In genomic region chr7:143296384-143296801, GRCm38 (mm10) we compare ENCODE assay signal across 8 mouse cellular contexts.
A peak's percentile ranks its signal among the peaks of the same experiment; 100 is the strongest.
DNase-seq lines count a peak whose midpoint lies in the region; ATAC-seq lines count a peak whose summit lies in the region.

No protein-coding gene starts in this region.

- H3K4me1 ChIP-seq in hindbrain, embryonic 16.5 days (ENCODE audit: control insufficient read depth, insufficient read depth, low read depth, low read length), result peaks cover 7% of the 10 kb centered on the region

- DNase-seq in WW6 (ENCODE audit: low read depth, low spot score), result peak; percentile 76
- DNase-seq in cerebellum, postnatal 4 days (ENCODE audit: low spot score in 2 of 2), result peak; percentile 55 to 86
- DNase-seq in gastrocnemius, adult 18-20 months (ENCODE audit: low spot score), result peak; percentile 96
- peak; percentile 86 to 90 for DNase-seq in left cerebral cortex, adult 18-20 months (ENCODE audit: low spot score in 2 of 2)
- peak; percentile 95 for DNase-seq in right cerebral cortex, adult 18-20 months
- peak; percentile 42 for DNase-seq in urinary bladder, postnatal 10 days (ENCODE audit: low spot score)

- H3K9me3 ChIP-seq in hindbrain, embryonic 16.5 days (ENCODE audit: control insufficient read depth, low read length), result peaks cover 8% of the 10 kb centered on the region

- H3K9ac ChIP-seq in hindbrain, embryonic 16.5 days (ENCODE audit: low read depth, low read length), result peak overlapping the region; percentile 71

- peaks cover 48% of the 10 kb centered on the region for H3K79me2 ChIP-seq in macrophage (ENCODE audit: inconsistent target)

- no peaks in the 10 kb centered on the region for H3K27me3 ChIP-seq in hindbrain, embryonic 16.5 days (replicated peaks; ENCODE audit: control insufficient read depth, insufficient read depth, low read length)

- 50% methylated on average over 17 of the region's 17 CpGs for WGBS in hindbrain, embryonic 16.5 days
- 60% methylated on average over 17 of the region's 17 CpGs for WGBS in macrophage (ENCODE audit: missing documents)

- H3K4me2 ChIP-seq in hindbrain, embryonic 16.5 days (ENCODE audit: low read length), result peak overlapping the region; percentile 53

- H3K4me3 ChIP-seq in hindbrain, embryonic 16.5 days (ENCODE audit: low read length), result peak overlapping the region; percentile 58
- peak overlapping the region; percentile 62 for H3K4me3 ChIP-seq in macrophage (ENCODE audit: inconsistent target)

- peak; percentile 99 for ATAC-seq in hindbrain, embryonic 16.5 days

- no peaks in the 10 kb centered on the region for H3K36me3 ChIP-seq in hindbrain, embryonic 16.5 days (ENCODE audit: control insufficient read depth, insufficient read depth, low read length)
- no peaks in the 10 kb centered on the region for H3K36me3 ChIP-seq in macrophage (ENCODE audit: inconsistent target)

- peak overlapping the region; percentile 76 for H3K27ac ChIP-seq in hindbrain, embryonic 16.5 days (ENCODE audit: low read depth, low read length)
- peak overlapping the region; percentile 66 for H3K27ac ChIP-seq in macrophage

Comparison
In these comparisons a context has a peak if more than half of its experiments do, and no peak if none do; other contexts are left out.
1. Peak in every context shown above with its lines: DNase-seq, ATAC-seq, H3K4me3 ChIP-seq and H3K27ac ChIP-seq.
2. DNase-seq: peak in every context shown above with its lines; median percentile 96 in gastrocnemius, adult 18-20 months; 95 in right cerebral cortex, adult 18-20 months; 88 in left cerebral cortex, adult 18-20 months; 76 in WW6; 70 in cerebellum, postnatal 4 days; 42 in urinary bladder, postnatal 10 days.